9 mouse cellular contexts compared by ENCODE assay signal in genomic region chr6:131290430-131290829, GRCm38 (mm10). TPM values are rescaled to one million over a fixed set of nuclear protein-coding genes. Genes with fewer than 3 reads are reported as not detected.
A peak's percentile ranks its signal among the peaks of the same experiment; 100 is the strongest.
DNase-seq lines count a peak whose midpoint lies in the region; ATAC-seq and TF ChIP-seq lines count a peak whose summit lies in the region.
"Had no signal": no experiment of that assay in that cellular context is flagged by ENCODE, and none has a peak within 500 bp of the region (broad histone marks: within the 10 kb centered on the region; RNA-seq: fewer than 3 reads in every experiment).

No protein-coding gene starts in this region.

- ATAC-seq in inflammation-experienced regulatory T-cells, adult 6 months = no peak

- peak; percentile 72 for TF ChIP-seq CTCF in liver, adult 2 months (IDR thresholded peaks at IDR 0.05; ENCODE audit: low read depth, low read length)

- no peaks in the 10 kb centered on the region for H3K27me3 ChIP-seq in liver, adult 2 months (ENCODE audit: control insufficient read depth, insufficient read depth, low read length)
- H3K27me3 ChIP-seq: megakaryocyte, embryonic 14.5 days had no signal

- H3K36me3 ChIP-seq in liver, adult 2 months (ENCODE audit: control insufficient read depth, insufficient read depth, low read length) = peaks cover 11% of the 10 kb centered on the region

- 7% methylated on average over 2 of the region's 2 CpGs for WGBS in liver, adult 2 months

- no peak overlapping the region for H3K4me3 ChIP-seq in liver, adult 2 months (ENCODE audit: insufficient read depth, low read depth, low read length)
- H3K4me3 ChIP-seq: megakaryocyte, embryonic 14.5 days had no signal

- H3K9ac ChIP-seq in liver, adult 2 months (ENCODE audit: low read depth, low read length) = no peak overlapping the region

- TF ChIP-seq POLR2A in liver, adult 2 months (IDR thresholded peaks at IDR 0.05; ENCODE audit: extremely low read depth, insufficient read depth, low read length) = no peak

- H3K4me1 ChIP-seq in liver, adult 2 months (ENCODE audit: control insufficient read depth, insufficient read depth, low read length) = peaks cover 5% of the 10 kb centered on the region; the same call in 1 of the 2 replicates

- DNase-seq in layer of hippocampus, adult 11-12 months (ENCODE audit: low spot score) = peak; percentile 12
- no peak for DNase-seq in layer of hippocampus, adult 9-10 months (ENCODE audit: low spot score)
- peak; percentile 61 for DNase-seq in CD4-positive, CD25-positive, alpha-beta regulatory T cell, adult 2 months (ENCODE audit: low read depth, low spot score)
- peak; percentile 40 for DNase-seq in R1 (ENCODE audit: low read depth, low spot score)
- DNase-seq in cerebellum, postnatal 36 days = peak; percentile 11 to 18
- DNase-seq in liver, adult 2 months (ENCODE audit: extremely low read depth, low read depth, low spot score) = peak; percentile 20
- DNase-seq in spleen, postnatal 36 days (ENCODE audit: low spot score in 2 of 2) = peak; percentile 30 to 40

- no peaks in the 10 kb centered on the region for H3K79me2 ChIP-seq in liver, adult 2 months (ENCODE audit: control insufficient read depth, insufficient read depth, low read length)

- H3K27ac ChIP-seq in liver, adult 2 months (replicated peaks; ENCODE audit: insufficient read depth, low read depth, low read length) = no peak overlapping the region

RNA-seq across cellular contexts. Expression of gene Magohb, which starts 2.6 kb away (rescaled TPM):
- 3.0 and 4.5 TPM in 2 replicates for total RNA-seq in liver, adult 2 months (2014; rRNA removed)
- 0.51 and 1.0 TPM in 2 replicates for polyA plus RNA-seq in liver, adult 2 months (2012; rRNA removed)
- polyA plus RNA-seq in inflammation-experienced regulatory T-cells, adult 6 months (2017; shearing (Covaris generic)) = 10 to 100 TPM; 20.4 to 34.3 (median 24.5) TPM

RNA-seq across cellular contexts. Expression of gene Klra2, which starts 43.3 kb away (rescaled TPM):
- 3.0 and 3.5 TPM in 2 replicates for total RNA-seq in liver, adult 2 months (2014; rRNA removed)
- polyA plus RNA-seq in liver, adult 2 months (2012; rRNA removed) = 0.20 and 0.44 TPM in 2 replicates
- polyA plus RNA-seq in inflammation-experienced regulatory T-cells, adult 6 months (2017; shearing (Covaris generic)) = 1 to 10 TPM in 1 of 3 experiments, not detected in 2; 1.1 TPM

Comparison
In these comparisons a context has a peak if more than half of its experiments do, and no peak if none do; other contexts are left out.
1. RNA of gene Magohb, which starts 2.6 kb away (polyA plus RNA-seq): 20.4 to 34.3 TPM in inflammation-experienced regulatory T-cells, adult 6 months; 0.51 to 1.0 TPM in liver, adult 2 months; every median in the first group is over 10 times any median in the second.